ENCODE assay signal across 34 mouse cellular contexts in the genomic region with DNA sequence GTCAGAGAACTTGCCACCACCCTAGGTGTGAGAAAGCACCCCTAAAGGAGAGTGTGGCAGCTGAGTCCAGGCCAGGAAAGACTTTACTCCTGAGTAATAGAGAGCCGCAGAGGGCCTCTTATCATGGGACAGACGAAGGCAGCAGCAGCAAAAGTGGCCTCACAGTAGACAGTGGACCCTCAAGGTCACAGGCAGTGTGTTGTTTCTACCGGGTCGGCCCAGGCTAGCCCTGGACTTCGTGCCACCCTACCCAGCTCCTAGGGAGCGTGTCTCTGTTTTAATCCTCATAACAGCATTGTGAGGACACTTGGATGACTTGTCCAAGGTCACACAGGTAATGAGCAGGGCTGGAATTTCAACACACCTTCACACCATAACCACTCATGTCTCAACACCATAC. TPM values are rescaled to one million over a fixed set of nuclear protein-coding genes. Genes with fewer than 3 reads are reported as not detected.
"Had no signal": no experiment of that assay in that cellular context is flagged by ENCODE, and none has a peak within 500 bp of the region (broad histone marks: within the 10 kb centered on the region; RNA-seq: fewer than 3 reads in every experiment).

No protein-coding gene starts in this region.

- H3K9me3 ChIP-seq: embryonic facial prominence, embryonic 10.5 days; embryonic facial prominence, embryonic 12.5 days; embryonic facial prominence, embryonic 13.5 days; embryonic facial prominence, embryonic 15.5 days; forebrain, embryonic 10.5 days; forebrain, embryonic 12.5 days; forebrain, embryonic 13.5 days had no signal

- H3K9ac ChIP-seq: embryonic facial prominence, embryonic 12.5 days; embryonic facial prominence, embryonic 13.5 days; embryonic facial prominence, embryonic 15.5 days had no signal

- DNase-seq: cerebellum, adult 2 months; cerebellum, adult 8-10 months; cerebellum, adult 9-10 months; cerebellum, postnatal 10 days; cerebellum, postnatal 36 days; embryo, embryonic 11 days; forebrain, postnatal 0 days; gastrocnemius, adult 2 months; gastrocnemius, postnatal 10 days; gastrocnemius, postnatal 14 days; gastrocnemius, postnatal 25 days; heart, adult 11 months; heart, adult 18-20 months; heart, adult 2 months had no signal

- H3K27ac ChIP-seq: embryonic facial prominence, embryonic 10.5 days; embryonic facial prominence, embryonic 12.5 days; embryonic facial prominence, embryonic 13.5 days; embryonic facial prominence, embryonic 15.5 days; forebrain, embryonic 13.5 days; gastrocnemius, adult 2 months; heart, adult 2 months had no signal

- H3K4me2 ChIP-seq: embryonic facial prominence, embryonic 12.5 days; embryonic facial prominence, embryonic 13.5 days; embryonic facial prominence, embryonic 15.5 days; forebrain, embryonic 12.5 days; forebrain, embryonic 13.5 days had no signal

- ATAC-seq: forebrain, embryonic 13.5 days; forebrain, embryonic 14.5 days; forebrain, embryonic 16.5 days; forebrain, postnatal 0 days had no signal

- H3K4me3 ChIP-seq: embryonic facial prominence, embryonic 12.5 days; embryonic facial prominence, embryonic 13.5 days; embryonic facial prominence, embryonic 15.5 days; erythroblast, embryonic 14.5 days; forebrain, embryonic 12.5 days; forebrain, embryonic 13.5 days; gastrocnemius, adult 2 months; heart, adult 2 months had no signal

RNA-seq across cellular contexts. Expression of a gene that starts 2.9 kb away (rescaled TPM):
- total RNA-seq: common myeloid progenitor, adult 5-6 weeks; gastrocnemius, adult 2 months; gastrocnemius, adult 8-10 months; gastrocnemius, postnatal 14 days; gastrocnemius, postnatal 25 days; gastrocnemius, postnatal 36 days; heart, adult 18-20 months; heart, adult 2 months; heart, adult 8-10 months had no signal
- polyA plus RNA-seq: erythroblast, embryonic 14.5 days; gonadal fat pad, adult 2 months; heart, adult 2 months had no signal

RNA-seq across cellular contexts. Expression of a gene that starts 18.7 kb away (rescaled TPM):
- total RNA-seq: common myeloid progenitor, adult 5-6 weeks; forebrain, postnatal 0 days; gastrocnemius, adult 2 months; gastrocnemius, adult 8-10 months; gastrocnemius, postnatal 10 days; gastrocnemius, postnatal 14 days; gastrocnemius, postnatal 25 days; gastrocnemius, postnatal 36 days; gastrocnemius, postnatal 4 days; granulocyte monocyte progenitor cell, adult 5-6 weeks; heart, adult 18-20 months; heart, adult 2 months; heart, adult 8-10 months had no signal
- polyA plus RNA-seq: cerebellum, adult 2 months; embryonic facial prominence, embryonic 10.5 days; embryonic facial prominence, embryonic 11.5 days; embryonic facial prominence, embryonic 12.5 days; embryonic facial prominence, embryonic 13.5 days; embryonic facial prominence, embryonic 14.5 days; embryonic facial prominence, embryonic 15.5 days; erythroblast, embryonic 14.5 days; forebrain, embryonic 10.5 days; forebrain, embryonic 12.5 days; forebrain, embryonic 13.5 days; forebrain, embryonic 14.5 days; forebrain, embryonic 16.5 days; forebrain, postnatal 0 days; frontal cortex, adult 2 months; gonadal fat pad, adult 2 months; heart, adult 2 months had no signal
